Mouse (Mus musculus): ENCODE measurements around the gene Spib.

DNA sequence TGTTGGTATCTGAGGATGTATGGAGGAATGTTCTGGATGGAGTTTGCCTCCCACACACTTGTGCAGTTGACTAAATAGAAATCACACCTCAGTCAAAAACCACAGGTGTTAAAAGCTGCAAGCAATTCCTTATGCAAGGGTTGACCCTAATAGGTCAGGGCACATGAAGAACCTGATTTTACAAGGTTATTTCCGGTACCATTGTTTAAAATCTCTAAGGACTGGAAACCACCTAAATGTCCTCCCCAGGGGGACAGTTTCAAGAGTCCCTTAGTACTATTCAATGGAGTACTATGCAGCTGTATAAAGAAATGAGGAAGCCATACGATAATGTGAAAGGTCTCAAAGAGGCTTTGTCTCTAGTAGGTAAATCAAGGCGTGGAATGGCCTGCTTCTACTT lies 14.4 kb upstream of the Spib start:
- TF ChIP-seq POLR2A (IDR thresholded peaks at IDR 0.05; ENCODE audit: extremely low read depth, insufficient read depth, low read length) (no peak), CTCF (IDR thresholded peaks at IDR 0.05; ENCODE audit: extremely low read depth, insufficient read depth, low read length) (no peak)

Measured in cortical plate, adult 2 months (tissue).